Mouse (Mus musculus) forebrain, embryonic 14.5 days (tissue): ENCODE measurements around the gene Fanca. TPM values are rescaled to one million over a fixed set of nuclear protein-coding genes. Genes with fewer than 3 reads are reported as not detected.

Experiments
- ATAC-seq: fragments of 200-750 bp; cut with Nextera tagmentation; 2 replicates; pipeline ENCODE4 v1.8.0; 2017; ENCODE audit warnings: mild to moderate bottlenecking, moderate library complexity
- DNase-seq: peaks from one replicate; pipeline ENCODE4 v3.0.0-alpha.2; 2015; ENCODE audit warnings: low spot score
- H3K27ac ChIP-seq: fragments of 300-500 bp; sonication (generic); 2 replicates; pipeline ENCODE4 v1.5.1; 2014; ENCODE audit warnings: low read depth, mild to moderate bottlenecking, control low read depth, low read length, moderate library complexity
- H3K27me3 ChIP-seq: fragments of 300-500 bp; sonication (generic); replicated peaks from 2 replicates; pipeline ENCODE4 v1.6.1; 2014; ENCODE audit warnings: low read length, control low read depth, mixed read lengths; ENCODE audit not compliant: control insufficient read depth, insufficient read depth
- H3K36me3 ChIP-seq: fragments of 300-500 bp; sonication (generic); 2 replicates; pipeline ENCODE4 v1.6.1; 2014; ENCODE audit warnings: low read length, control low read depth; ENCODE audit not compliant: control insufficient read depth, insufficient read depth
- H3K4me1 ChIP-seq: fragments of 300-500 bp; sonication (generic); 2 replicates; pipeline ENCODE4 v1.6.1; 2014; ENCODE audit warnings: antibody characterized with exemption, low read length, control low read depth; ENCODE audit not compliant: control insufficient read depth, insufficient read depth
- H3K4me2 ChIP-seq: fragments of 300-500 bp; sonication (generic); 2 replicates; pipeline ENCODE4 v1.6.1; 2014; ENCODE audit warnings: mild to moderate bottlenecking, control low read depth, low read length
- H3K4me3 ChIP-seq: fragments of 300-500 bp; sonication (generic); 2 replicates; pipeline ENCODE4 v1.5.1; 2014; ENCODE audit warnings: low read depth, low read length, control low read depth
- H3K9ac ChIP-seq: fragments of 300-500 bp; sonication (generic); 2 replicates; pipeline ENCODE4 v1.6.1; 2014; ENCODE audit warnings: mild to moderate bottlenecking, low read length, control low read depth, moderate library complexity
- H3K9me3 ChIP-seq: fragments of 300-500 bp; sonication (generic); replicated peaks from 2 replicates; pipeline ENCODE4 v1.6.1; 2016; ENCODE audit warnings: low read length, control low read depth, mixed read lengths; ENCODE audit not compliant: control insufficient read depth
- WGBS: fragments of 180-500 bp; shearing (Covaris S2); extraction: QIAGEN DNeasy Blood & Tissue Kit; methylation state at CpG from one replicate; pipeline ENCODE4 v1.1.7; 2014; 5-methylcytosine and 5-hydroxymethylcytosine counted together
- polyA plus RNA-seq: library from polyadenylated mRNA; unstranded; fragments of >200 nt; fragmentation: Nextera tagmentation; extraction: Ambion mirVana; gene quantifications from 2 replicates; pipeline ENCODE4 v1.2.1, GENCODE M21; 2014

Gene Fanca
- 13.7 and 14.0 TPM in 2 replicates for polyA plus RNA-seq

- Histone ChIP-seq H3K9me3 (no peaks in the 10 kb centered on the region), H3K27me3 (no peaks in the 10 kb centered on the region), H3K4me3 (peak within 1 kb of the TSS; percentile 50), H3K4me2 (peak within 1 kb of the TSS; percentile 77), H3K27ac (no peak within 1 kb of the TSS), H3K36me3 (no peaks in the 10 kb centered on the region), H3K4me1 (peaks cover 7% of the 10 kb centered on the region; the same call in 1 of the 2 replicates), H3K9ac (peak within 1 kb of the TSS; percentile 73)
- ATAC-seq: peak; percentile 99
- DNase-seq: peak; percentile 96
- under 1% methylated on average over 24 of the region's 24 CpGs for WGBS
Measured at GRCm38 (mm10) chr8:123318467-123318911, at the start of gene Fanca. Gene Fanca, minus strand, starts transcription at chr8:123318576.

- 33% methylated on average over 12 of the region's 12 CpGs for WGBS
- no peak overlapping the region for H3K4me2 ChIP-seq
- H3K27me3 ChIP-seq: no peaks in the 10 kb centered on the region
- H3K4me3 ChIP-seq: no peak overlapping the region
- H3K9ac ChIP-seq: peak overlapping the region; percentile 29; the same call in 1 of the 2 replicates
- no peaks in the 10 kb centered on the region for H3K9me3 ChIP-seq
- H3K4me1 ChIP-seq: no peaks in the 10 kb centered on the region
- peak; percentile 85 for ATAC-seq
- DNase-seq: peak; percentile 87
- peaks cover 54% of the 10 kb centered on the region for H3K36me3 ChIP-seq
- peak overlapping the region; percentile 17; the same call in 1 of the 2 replicates for H3K27ac ChIP-seq
Measured at GRCm38 (mm10) chr8:123361082-123361739, 42.8 kb upstream of the Fanca start.

- ATAC-seq (no peak), DNase-seq (no peak)
- no peak overlapping the region for H3K27ac ChIP-seq
- 56% methylated on average over 11 of the region's 11 CpGs for WGBS
- H3K4me2 ChIP-seq: no peak overlapping the region
- no peaks in the 10 kb centered on the region for H3K27me3 ChIP-seq
- H3K4me3 ChIP-seq: no peak overlapping the region
- H3K4me1 ChIP-seq: no peaks in the 10 kb centered on the region
- no peak overlapping the region for H3K9ac ChIP-seq
- no peaks in the 10 kb centered on the region for H3K9me3 ChIP-seq
- peaks cover 24% of the 10 kb centered on the region for H3K36me3 ChIP-seq
Measured at GRCm38 (mm10) chr8:123353216-123353615, 34.8 kb upstream of the Fanca start.

- no peaks in the 10 kb centered on the region for H3K4me1 ChIP-seq
- peaks cover 22% of the 10 kb centered on the region for H3K36me3 ChIP-seq
- H3K4me2 ChIP-seq: no peak overlapping the region
- H3K27me3 ChIP-seq: no peaks in the 10 kb centered on the region
- peak; percentile 45 for DNase-seq
- no peak for ATAC-seq
- WGBS: 48% methylated on average over 13 of the region's 13 CpGs
- H3K9ac ChIP-seq: no peak overlapping the region
- no peak overlapping the region for H3K4me3 ChIP-seq
- H3K27ac ChIP-seq: no peak overlapping the region
- no peaks in the 10 kb centered on the region for H3K9me3 ChIP-seq
Measured at GRCm38 (mm10) chr8:123352786-123353185, 34.4 kb upstream of the Fanca start.

- no peak for ATAC-seq
- Histone ChIP-seq H3K9me3 (no peaks in the 10 kb centered on the region), H3K9ac (no peak overlapping the region), H3K4me3 (no peak overlapping the region), H3K4me2 (no peak overlapping the region), H3K36me3 (peaks cover 15% of the 10 kb centered on the region), H3K27ac (no peak overlapping the region), H3K27me3 (no peaks in the 10 kb centered on the region), H3K4me1 (no peaks in the 10 kb centered on the region)
- no peak for DNase-seq
- 85% methylated on average over 12 of the region's 12 CpGs for WGBS
Measured at GRCm38 (mm10) chr8:123352118-123352517, 33.7 kb upstream of the Fanca start.

GRCm38 (mm10) chr8:123349073-123349472 is 30.7 kb upstream of the Fanca start:
- Histone ChIP-seq H3K4me2 (no peak overlapping the region), H3K4me1 (no peaks in the 10 kb centered on the region), H3K27ac (no peak overlapping the region), H3K9me3 (no peaks in the 10 kb centered on the region), H3K36me3 (peaks cover 7% of the 10 kb centered on the region; the same call in 1 of the 2 replicates), H3K27me3 (no peaks in the 10 kb centered on the region), H3K9ac (no peak overlapping the region), H3K4me3 (no peak overlapping the region)
- ATAC-seq: no peak
- WGBS: 93% methylated on average over 4 of the region's 4 CpGs
- DNase-seq: no peak

- Histone ChIP-seq H3K27me3 (no peaks in the 10 kb centered on the region), H3K9ac (no peak overlapping the region), H3K4me3 (no peak overlapping the region), H3K4me1 (no peaks in the 10 kb centered on the region), H3K36me3 (peaks cover 7% of the 10 kb centered on the region; the same call in 1 of the 2 replicates), H3K9me3 (no peaks in the 10 kb centered on the region), H3K27ac (no peak overlapping the region), H3K4me2 (no peak overlapping the region)
- ATAC-seq: no peak
- 54% methylated on average over 9 of the region's 9 CpGs for WGBS
- DNase-seq: peak; percentile 63
Measured at GRCm38 (mm10) chr8:123348237-123348843, 30.0 kb upstream of the Fanca start.

GRCm38 (mm10) chr8:123347293-123347692 is 28.9 kb upstream of the Fanca start:
- Histone ChIP-seq H3K9me3 (no peaks in the 10 kb centered on the region), H3K9ac (no peak overlapping the region), H3K4me2 (no peak overlapping the region), H3K27ac (no peak overlapping the region), H3K4me1 (no peaks in the 10 kb centered on the region), H3K4me3 (no peak overlapping the region), H3K27me3 (no peaks in the 10 kb centered on the region), H3K36me3 (peaks cover 7% of the 10 kb centered on the region; the same call in 1 of the 2 replicates)
- no peak for DNase-seq
- no peak for ATAC-seq
- 90% methylated on average over 2 of the region's 2 CpGs for WGBS

- no peak overlapping the region for H3K9ac ChIP-seq
- no peak for ATAC-seq
- WGBS: 91% methylated on average over 6 of the region's 6 CpGs
Measured at GRCm38 (mm10) chr8:123345856-123346255, 27.5 kb upstream of the Fanca start.

More at GRCm38 (mm10) chr8:123345856-123346255, 27.5 kb upstream of the Fanca start:
- no peaks in the 10 kb centered on the region for H3K4me1 ChIP-seq
- H3K9me3 ChIP-seq: no peaks in the 10 kb centered on the region
- no peak overlapping the region for H3K27ac ChIP-seq
- no peaks in the 10 kb centered on the region for H3K27me3 ChIP-seq
- peaks cover 7% of the 10 kb centered on the region; the same call in 1 of the 2 replicates for H3K36me3 ChIP-seq
- H3K4me2 ChIP-seq: no peak overlapping the region
- DNase-seq: no peak
- no peak overlapping the region for H3K4me3 ChIP-seq
